Mouse (Mus musculus) limb, embryonic 14.5 days (tissue): ENCODE measurements at regions not wholly inside any gene's neighbourhood (a gene's known extent, or its start where the extent isn't known, plus 50 kb on each side); places are given as distances from the start of the nearest gene placed in this dataset.

Experiments used
- ATAC-seq: fragments of 200-750 bp; cut with Nextera tagmentation; 2 replicates; pipeline ENCODE4 v1.8.0; 2017; ENCODE audit warnings: low read depth, moderate number of reproducible peaks, moderate TSS enrichment; ENCODE audit not compliant: low FRiP score
- DNase-seq: peaks from one replicate; pipeline ENCODE4 v3.0.0-alpha.2; 2015; ENCODE audit warnings: low spot score
- H3K27ac ChIP-seq: fragments of 300-500 bp; sonication (generic); replicated peaks from 2 replicates; pipeline ENCODE4 v1.5.1; 2014; ENCODE audit warnings: low read depth, mild to moderate bottlenecking, low read length, moderate library complexity, mixed read lengths
- H3K27me3 ChIP-seq: fragments of 300-500 bp; sonication (generic); 2 replicates; pipeline ENCODE4 v1.6.1; 2014; ENCODE audit warnings: low read length, mixed read lengths; ENCODE audit not compliant: control insufficient read depth, insufficient read depth
- H3K36me3 ChIP-seq: fragments of 300-500 bp; sonication (generic); 2 replicates; pipeline ENCODE4 v1.6.1; 2014; ENCODE audit warnings: mild to moderate bottlenecking, low read length, moderate library complexity, mixed read lengths; ENCODE audit not compliant: control insufficient read depth, insufficient read depth
- H3K4me1 ChIP-seq: fragments of 300-500 bp; sonication (generic); 2 replicates; pipeline ENCODE4 v1.6.1; 2014; ENCODE audit warnings: antibody characterized with exemption, low read length, mixed read lengths; ENCODE audit not compliant: control insufficient read depth, insufficient read depth
- H3K4me2 ChIP-seq: fragments of 300-500 bp; sonication (generic); replicated peaks from 2 replicates; pipeline ENCODE4 v1.6.1; 2014; ENCODE audit warnings: low read depth, mild to moderate bottlenecking, low read length, moderate library complexity; ENCODE audit not compliant: severe bottlenecking
- H3K4me3 ChIP-seq: fragments of 300-500 bp; sonication (generic); replicated peaks from 2 replicates; pipeline ENCODE4 v1.5.1; 2014; ENCODE audit warnings: low read length
- H3K9ac ChIP-seq: fragments of 300-500 bp; sonication (generic); 2 replicates; pipeline ENCODE4 v1.6.1; 2014; ENCODE audit warnings: mild to moderate bottlenecking, low read depth, low read length, moderate library complexity; ENCODE audit not compliant: severe bottlenecking
- H3K9me3 ChIP-seq: fragments of 300-500 bp; sonication (generic); 2 replicates; pipeline ENCODE4 v1.6.1; 2016; ENCODE audit warnings: low read length; ENCODE audit not compliant: control insufficient read depth
- POLR2A ChIP-seq: fragments of 200-500 bp; IDR thresholded peaks from 2 replicates; pipeline ENCODE4 v1.8.0; 2012; ENCODE audit warnings: inconsistent platforms, mild to moderate bottlenecking, moderate library complexity, borderline replicate concordance; ENCODE audit not compliant: insufficient read depth, insufficient read length; ENCODE audit errors: extremely low read depth
- WGBS: fragments of 180-500 bp; shearing (Covaris S2); extraction: QIAGEN DNeasy Blood & Tissue Kit; methylation state at CpG from one replicate; pipeline ENCODE4 v1.1.7; 2014; 5-methylcytosine and 5-hydroxymethylcytosine counted together

DNA sequence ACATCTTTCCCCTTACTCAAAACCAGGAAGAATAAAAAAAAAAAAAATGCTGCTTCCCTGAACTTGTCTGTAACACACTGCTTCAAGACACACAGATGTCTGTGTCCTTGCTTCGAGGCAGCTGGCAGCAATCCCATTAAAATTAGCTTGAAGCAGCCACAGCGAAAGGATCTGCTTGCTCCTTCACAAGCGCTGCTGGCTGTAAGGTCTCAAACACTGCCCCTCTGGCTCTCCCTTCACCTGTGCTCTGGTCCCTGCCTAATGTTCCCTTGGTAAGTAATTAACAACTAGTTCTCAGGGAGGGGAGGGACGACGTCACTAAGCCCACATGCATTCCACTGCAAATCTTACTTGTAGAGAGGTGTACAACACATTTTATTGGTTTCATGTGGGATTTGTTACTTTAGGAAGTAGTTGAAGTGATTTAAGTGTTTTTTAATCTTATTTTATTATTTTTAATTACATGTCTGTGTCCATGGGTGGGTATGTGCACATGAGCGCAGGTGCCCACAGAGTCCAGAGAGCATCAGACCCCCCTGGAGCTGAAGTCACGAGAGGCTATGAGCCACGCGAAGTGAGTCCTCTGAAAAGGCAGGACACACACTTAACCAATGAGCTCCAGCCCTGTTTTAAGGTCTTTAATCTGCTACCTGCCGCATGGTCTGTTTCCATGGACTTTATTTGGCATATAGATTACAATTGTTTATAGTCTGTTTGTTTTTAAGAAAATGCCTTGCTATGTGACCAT lies 61.1 kb upstream of the Cers6 start:
- H3K4me3 ChIP-seq = no peak overlapping the region
- H3K9me3 ChIP-seq = no peaks in the 10 kb centered on the region
- 21% methylated on average over 10 of the region's 10 CpGs for WGBS
- H3K27me3 ChIP-seq = no peaks in the 10 kb centered on the region
- 0 out of 2 replicates have a peak overlapping the region, but pooled peaks have one; percentile 2 for H3K4me2 ChIP-seq
- H3K4me1 ChIP-seq = peaks cover 8% of the 10 kb centered on the region
- no peaks in the 10 kb centered on the region for H3K36me3 ChIP-seq
- no peak for TF ChIP-seq POLR2A
- H3K9ac ChIP-seq = no peak overlapping the region
- DNase-seq = peak; percentile 42
- no peak overlapping the region for H3K27ac ChIP-seq
- ATAC-seq = peak; percentile 47

DNA sequence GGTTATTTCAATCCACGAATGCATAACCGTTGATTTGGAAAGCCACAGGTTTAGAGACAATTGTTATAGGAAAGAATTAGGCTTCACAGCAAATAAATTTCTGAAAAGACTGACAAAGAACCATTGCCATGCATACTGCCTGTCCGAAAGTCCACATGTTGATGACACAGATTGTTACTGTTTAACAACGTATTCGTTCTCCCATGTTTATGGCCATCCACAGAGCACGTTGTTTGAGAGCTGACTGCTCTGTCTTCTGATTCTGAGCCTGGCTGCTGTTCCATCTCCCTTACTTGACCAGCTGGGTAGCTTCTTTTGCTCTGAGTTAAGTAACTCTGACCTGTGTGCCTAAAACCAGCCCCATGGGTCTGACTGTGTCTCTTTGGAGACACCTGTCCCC lies 57.1 kb upstream of the Cers6 start:
- no peaks in the 10 kb centered on the region for H3K27me3 ChIP-seq
- ATAC-seq (no peak), DNase-seq (no peak)
- H3K4me2 ChIP-seq = no peak overlapping the region
- no peaks in the 10 kb centered on the region for H3K9me3 ChIP-seq
- no peaks in the 10 kb centered on the region for H3K36me3 ChIP-seq
- no peak overlapping the region for H3K4me3 ChIP-seq
- 83% methylated on average over 6 of the region's 6 CpGs for WGBS
- peaks cover 17% of the 10 kb centered on the region for H3K4me1 ChIP-seq
- no peak overlapping the region for H3K27ac ChIP-seq
- no peak overlapping the region for H3K9ac ChIP-seq
- no peak for TF ChIP-seq POLR2A

GRCm38 (mm10) chr2:68805866-68806265 lies 55.4 kb upstream of the Cers6 start:
- Histone ChIP-seq H3K4me1 (peaks cover 10% of the 10 kb centered on the region), H3K4me2 (no peak overlapping the region), H3K36me3 (no peaks in the 10 kb centered on the region), H3K27me3 (no peaks in the 10 kb centered on the region), H3K9me3 (no peaks in the 10 kb centered on the region), H3K27ac (0 out of 2 replicates have a peak overlapping the region, but pooled peaks have one; percentile 38), H3K9ac (no peak overlapping the region), H3K4me3 (no peak overlapping the region)
- peak; percentile 82 for DNase-seq
- TF ChIP-seq POLR2A = no peak
- 32% methylated on average over 3 of the region's 3 CpGs for WGBS
- peak; percentile 76 for ATAC-seq

GRCm38 (mm10) chr2:68806311-68806895 lies 54.8 kb upstream of the Cers6 start:
- Histone ChIP-seq H3K27ac (peak overlapping the region; percentile 1; the same call in 1 of the 2 replicates), H3K4me1 (peaks cover 10% of the 10 kb centered on the region), H3K27me3 (no peaks in the 10 kb centered on the region), H3K4me3 (no peak overlapping the region), H3K9ac (no peak overlapping the region), H3K4me2 (no peak overlapping the region), H3K36me3 (no peaks in the 10 kb centered on the region), H3K9me3 (no peaks in the 10 kb centered on the region)
- no peak for TF ChIP-seq POLR2A
- no peak for DNase-seq
- peak; percentile 37; the same call in 1 of the 2 replicates for ATAC-seq
- 39% methylated on average over 10 of the region's 10 CpGs for WGBS
